Mouse (Mus musculus) myocyte (in vitro differentiated cells): ENCODE measurements at regions not wholly inside any gene's neighbourhood (a gene's known extent, or its start where the extent isn't known, plus 50 kb on each side); places are given as distances from the start of the nearest gene placed in this dataset.

Experiments used
- E2F4 ChIP-seq: IDR thresholded peaks from one replicate; pipeline ENCODE4 v1.6.1; 2011; ENCODE audit warnings: mild to moderate bottlenecking, control low read depth, moderate library complexity; ENCODE audit not compliant: insufficient read depth
- MYOD1 ChIP-seq, 3 experiments: IDR thresholded peaks; one replicate each; pipeline ENCODE4 v1.6.1; 2011; ENCODE audit warnings: control low read depth in 2 of 3, low read depth in 2 of 3, mild to moderate bottlenecking in 2 of 3, moderate library complexity in 1 of 3; ENCODE audit not compliant: insufficient read length in 2 of 3, control insufficient read depth in 1 of 3
- POLR2A ChIP-seq: IDR thresholded peaks from one replicate; pipeline ENCODE4 v1.6.1; 2011; ENCODE audit warnings: low read depth, mild to moderate bottlenecking, control low read depth, moderate library complexity; ENCODE audit not compliant: insufficient read length
- POLR2AphosphoS2 ChIP-seq: IDR thresholded peaks from one replicate; pipeline ENCODE4 v1.6.1; 2011; ENCODE audit warnings: low read depth, control low read depth; ENCODE audit not compliant: insufficient read length
- TCF12 ChIP-seq: IDR thresholded peaks from one replicate; pipeline ENCODE4 v1.6.1; 2011; ENCODE audit warnings: mild to moderate bottlenecking, control low read depth; ENCODE audit not compliant: poor library complexity, insufficient read depth, severe bottlenecking

- no peak for TF ChIP-seq TCF12
- TF ChIP-seq POLR2A: no peak
- TF ChIP-seq POLR2AphosphoS2: no peak
- no peak for TF ChIP-seq E2F4
- TF ChIP-seq MYOD1 (IDR thresholded peaks at IDR 0.05; ENCODE audit: control insufficient read depth in 1 of 3, insufficient read length in 2 of 3, low read depth in 2 of 3): no peak
Measured at GRCm38 (mm10) chr2:136646917-136647316, 66.3 kb upstream of the Snap25 start.
